Mouse (Mus musculus) embryonic facial prominence, embryonic 12.5 days (tissue): ENCODE data around the gene 4930470P17Rik. TPM values are rescaled to one million over a fixed set of nuclear protein-coding genes. Genes with fewer than 3 reads are reported as not detected.

Experiments
- ATAC-seq: fragments of 200-750 bp; cut with Nextera tagmentation; 2 replicates; pipeline ENCODE4 v1.8.0; 2017; ENCODE audit not compliant: insufficient number of reproducible peaks, insufficient read depth, low FRiP score, low TSS enrichment
- H3K27ac ChIP-seq: fragments of 300-500 bp; sonication (generic); 2 replicates; pipeline ENCODE4 v1.5.1; 2016; ENCODE audit warnings: mild to moderate bottlenecking
- H3K27me3 ChIP-seq: fragments of 300-500 bp; sonication (generic); 2 replicates; pipeline ENCODE4 v1.6.1; 2016; ENCODE audit warnings: mild to moderate bottlenecking, moderate library complexity
- H3K36me3 ChIP-seq: fragments of 300-500 bp; sonication (generic); 2 replicates; pipeline ENCODE4 v1.6.1; 2016; ENCODE audit warnings: mild to moderate bottlenecking
- H3K4me1 ChIP-seq: fragments of 300-500 bp; sonication (generic); 2 replicates; pipeline ENCODE4 v1.6.1; 2016
- H3K4me2 ChIP-seq: fragments of 300-500 bp; sonication (generic); replicated peaks from 2 replicates; pipeline ENCODE4 v1.6.1; 2016; ENCODE audit warnings: mild to moderate bottlenecking, moderate library complexity
- H3K4me3 ChIP-seq: fragments of 300-500 bp; sonication (generic); 2 replicates; pipeline ENCODE4 v1.5.1; 2016; ENCODE audit warnings: mild to moderate bottlenecking
- H3K9ac ChIP-seq: fragments of 300-500 bp; sonication (generic); 2 replicates; pipeline ENCODE4 v1.6.1; 2016; ENCODE audit warnings: mild to moderate bottlenecking, moderate library complexity
- H3K9me3 ChIP-seq: fragments of 300-500 bp; sonication (generic); 2 replicates; pipeline ENCODE4 v1.6.1; 2016; ENCODE audit warnings: mild to moderate bottlenecking, moderate library complexity
- WGBS: fragments of 180-500 bp; shearing (Covaris S2); methylation state at CpG from one replicate; pipeline ENCODE4 v1.1.7; 2016; 5-methylcytosine and 5-hydroxymethylcytosine counted together
- polyA plus RNA-seq: library from polyadenylated mRNA; unstranded; fragments of >200 nt; fragmentation: Nextera tagmentation; extraction: Ambion mirVana; gene quantifications from 2 replicates; pipeline ENCODE4 v1.2.1, GENCODE M21; 2016

4930470P17Rik gene
- polyA plus RNA-seq, 1 experiment from 2014 or later = not detected

DNA sequence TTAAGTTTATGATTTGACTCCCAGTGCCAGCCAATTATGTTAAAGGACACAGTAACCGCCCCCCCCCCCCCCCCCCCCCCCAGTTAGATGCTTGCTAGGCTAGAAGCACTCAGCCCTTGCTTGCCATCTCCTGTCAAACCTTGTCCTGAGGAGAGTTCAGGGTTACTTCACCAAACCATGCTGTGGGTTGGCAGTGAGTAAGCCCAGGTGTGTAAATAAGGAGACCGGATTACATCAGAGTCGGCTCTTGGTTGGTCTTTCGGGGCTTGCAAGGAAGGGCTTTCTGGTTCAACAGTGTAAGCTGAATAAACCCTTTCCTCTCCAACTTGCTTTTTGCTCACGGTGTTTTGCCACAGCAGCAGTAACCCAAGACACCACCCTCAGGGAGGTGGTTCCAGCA is 58.2 kb downstream of the 4930470P17Rik start:
- Histone ChIP-seq H3K4me2 (no peak overlapping the region), H3K27ac (no peak overlapping the region), H3K4me3 (no peak overlapping the region), H3K27me3 (no peaks in the 10 kb centered on the region), H3K9me3 (no peaks in the 10 kb centered on the region), H3K36me3 (no peaks in the 10 kb centered on the region), H3K4me1 (peaks cover 5% of the 10 kb centered on the region; the same call in 1 of the 2 replicates), H3K9ac (no peak overlapping the region)
- no peak for ATAC-seq
- 63% methylated on average over 5 of the region's 5 CpGs for WGBS

DNA sequence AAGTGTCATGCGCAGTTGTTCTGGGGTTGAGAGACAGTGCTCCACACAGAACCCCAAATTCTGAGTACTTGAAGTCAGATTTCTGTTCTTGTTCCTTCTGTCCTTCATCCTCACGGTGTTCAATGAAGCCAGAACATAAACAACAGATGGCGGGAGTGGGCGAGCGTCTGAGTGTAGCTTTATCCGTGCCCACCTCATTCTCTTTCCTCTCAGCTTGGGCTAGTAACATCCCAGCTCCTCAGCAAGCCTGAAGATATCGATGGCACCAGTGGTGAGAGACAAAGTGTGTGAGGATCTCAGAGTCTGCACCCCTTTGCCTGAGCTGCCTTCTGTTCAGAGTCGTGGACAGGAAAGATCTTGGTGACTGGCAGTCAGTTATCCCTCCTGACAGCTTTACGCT is 62.6 kb downstream of the 4930470P17Rik start:
- ATAC-seq = no peak
- no peak overlapping the region for H3K4me2 ChIP-seq
- no peaks in the 10 kb centered on the region for H3K9me3 ChIP-seq
- H3K4me1 ChIP-seq = no peaks in the 10 kb centered on the region
- no peaks in the 10 kb centered on the region for H3K27me3 ChIP-seq
- H3K9ac ChIP-seq = no peak overlapping the region
- 85% methylated on average over 9 of the region's 9 CpGs for WGBS
- H3K4me3 ChIP-seq = no peak overlapping the region
- H3K27ac ChIP-seq = no peak overlapping the region
- no peaks in the 10 kb centered on the region for H3K36me3 ChIP-seq

DNA sequence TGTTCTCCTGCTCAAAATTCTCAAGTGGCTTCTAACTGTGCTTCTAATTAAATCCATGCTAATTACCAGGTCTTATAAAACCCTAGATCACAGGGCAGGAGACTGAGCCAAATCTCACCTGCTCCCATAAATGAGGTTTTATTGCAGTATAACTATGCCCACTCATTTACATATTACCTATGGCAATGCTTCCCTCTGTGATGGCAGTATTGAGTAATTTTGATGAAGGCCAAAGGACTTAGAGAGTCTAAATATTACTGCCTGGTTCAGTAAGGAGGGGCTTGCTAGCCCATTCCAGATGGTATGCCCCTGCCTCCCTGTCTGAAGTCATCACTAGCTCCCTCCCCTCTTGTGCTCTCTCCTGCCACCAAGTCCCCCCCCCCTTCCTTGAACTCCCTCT is 66.0 kb downstream of the 4930470P17Rik start:
- H3K4me3 ChIP-seq = no peak overlapping the region
- H3K4me2 ChIP-seq = no peak overlapping the region
- H3K36me3 ChIP-seq = no peaks in the 10 kb centered on the region
- no peaks in the 10 kb centered on the region for H3K4me1 ChIP-seq
- ATAC-seq = no peak
- H3K9me3 ChIP-seq = no peaks in the 10 kb centered on the region
- H3K9ac ChIP-seq = no peak overlapping the region
- H3K27me3 ChIP-seq = no peaks in the 10 kb centered on the region
- H3K27ac ChIP-seq = no peak overlapping the region

DNA sequence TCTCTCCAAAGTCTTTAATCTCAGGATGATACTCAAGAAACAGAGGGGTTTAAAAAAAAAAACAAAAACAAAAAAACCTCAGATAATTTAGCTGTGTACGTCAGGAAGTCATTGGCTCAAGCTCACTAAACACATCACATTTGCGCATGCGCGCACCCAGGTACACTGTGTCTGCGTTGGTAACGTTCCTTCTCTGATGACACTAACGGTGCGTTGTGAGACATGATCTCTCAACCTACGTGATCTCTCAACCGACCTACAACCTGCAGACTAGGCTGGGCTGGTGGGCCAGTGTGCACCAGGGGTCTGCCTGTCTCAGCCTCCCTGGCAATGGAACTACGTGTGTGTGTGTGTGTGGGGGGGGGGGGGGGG is 67.0 kb downstream of the 4930470P17Rik start:
- H3K4me3 ChIP-seq = no peak overlapping the region
- H3K27me3 ChIP-seq = no peaks in the 10 kb centered on the region
- no peak overlapping the region for H3K9ac ChIP-seq
- 89% methylated on average over 11 of the region's 11 CpGs for WGBS
- no peaks in the 10 kb centered on the region for H3K9me3 ChIP-seq
- no peak for ATAC-seq
- H3K4me2 ChIP-seq = no peak overlapping the region
- H3K36me3 ChIP-seq = no peaks in the 10 kb centered on the region
- no peaks in the 10 kb centered on the region for H3K4me1 ChIP-seq
- no peak overlapping the region for H3K27ac ChIP-seq

DNA sequence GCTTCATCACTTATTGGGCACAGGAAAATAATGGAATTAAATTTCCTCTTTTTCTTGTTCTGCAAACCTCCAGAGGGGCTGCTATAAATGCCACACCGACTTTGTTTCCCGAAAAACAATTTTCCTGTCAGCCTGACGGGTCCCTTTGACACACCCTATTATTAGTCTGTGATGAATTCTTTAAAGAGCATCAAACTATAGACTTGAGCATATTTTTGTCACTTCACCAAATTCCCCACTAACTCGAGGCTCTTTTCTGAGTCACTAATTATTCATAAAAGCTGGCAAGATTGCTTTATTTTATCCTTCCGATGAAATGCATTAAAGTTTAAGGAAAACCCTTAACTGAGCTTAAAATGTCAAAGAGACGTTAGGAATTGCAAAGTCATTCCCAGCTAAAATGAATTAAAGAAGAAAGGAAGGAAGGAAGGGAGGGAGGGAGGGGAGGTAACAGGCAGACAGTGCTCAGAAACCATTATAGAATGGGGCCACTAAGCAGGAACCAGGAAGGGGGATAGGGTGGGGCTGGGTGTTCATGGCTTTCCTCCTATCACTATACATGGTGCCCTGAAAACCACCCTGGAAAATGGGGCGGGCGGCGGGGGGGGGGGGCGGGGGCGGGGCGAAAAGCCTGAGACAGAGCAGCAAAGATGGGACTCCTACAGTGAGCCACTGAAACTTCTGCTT is 67.6 kb downstream of the 4930470P17Rik start:
- no peak overlapping the region for H3K4me3 ChIP-seq
- WGBS = 43% methylated on average over 12 of the region's 12 CpGs
- no peaks in the 10 kb centered on the region for H3K4me1 ChIP-seq
- no peaks in the 10 kb centered on the region for H3K27me3 ChIP-seq
- H3K9me3 ChIP-seq = no peaks in the 10 kb centered on the region
- H3K9ac ChIP-seq = no peak overlapping the region
- no peak overlapping the region for H3K27ac ChIP-seq
- no peaks in the 10 kb centered on the region for H3K36me3 ChIP-seq
- no peak overlapping the region for H3K4me2 ChIP-seq
- ATAC-seq = no peak

DNA sequence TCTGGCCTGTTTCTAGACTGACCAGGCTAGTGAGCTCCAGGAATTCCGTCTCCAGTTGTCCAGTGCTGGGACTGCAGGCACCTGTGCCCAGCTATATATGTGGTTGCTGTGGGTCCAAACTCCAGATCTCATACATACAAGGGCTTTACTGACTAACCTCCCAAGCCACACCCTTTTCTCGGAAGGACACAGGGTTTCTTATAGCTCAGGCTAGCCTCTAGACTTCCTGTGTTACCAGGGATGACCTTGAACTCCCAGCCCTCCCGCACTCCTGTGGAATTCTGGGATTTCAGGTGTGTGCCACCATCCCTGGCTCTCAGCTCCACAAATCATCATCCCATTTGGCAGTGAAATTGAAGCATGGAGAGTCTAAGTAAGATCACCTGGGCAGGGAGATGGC is 71.6 kb downstream of the 4930470P17Rik start:
- Histone ChIP-seq H3K9me3 (no peaks in the 10 kb centered on the region), H3K36me3 (no peaks in the 10 kb centered on the region), H3K9ac (no peak overlapping the region), H3K4me1 (no peaks in the 10 kb centered on the region), H3K4me3 (no peak overlapping the region), H3K4me2 (no peak overlapping the region), H3K27me3 (no peaks in the 10 kb centered on the region), H3K27ac (no peak overlapping the region)
- ATAC-seq = no peak
- 81% methylated on average over 3 of the region's 3 CpGs for WGBS

DNA sequence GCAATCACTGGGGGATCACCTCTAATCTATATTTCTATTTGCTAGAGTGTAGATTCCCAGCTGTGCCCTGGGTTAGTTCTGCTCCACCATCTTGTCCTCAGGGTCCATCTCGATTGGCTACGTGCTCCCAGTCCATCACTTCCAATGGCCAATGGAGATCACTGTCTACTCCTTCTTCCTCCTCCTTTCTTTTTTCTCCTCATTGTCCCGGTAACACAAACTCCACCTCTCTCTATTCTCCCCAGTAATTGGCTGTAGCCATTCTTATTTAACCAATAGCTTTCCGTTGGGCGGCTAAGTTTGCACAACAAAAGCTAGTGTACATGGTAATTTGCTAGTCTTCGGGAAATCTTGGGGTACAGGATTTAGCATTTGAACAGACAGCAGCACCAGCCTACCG is 72.1 kb downstream of the 4930470P17Rik start:
- H3K9ac ChIP-seq = no peak overlapping the region
- H3K4me1 ChIP-seq = no peaks in the 10 kb centered on the region
- H3K4me2 ChIP-seq = no peak overlapping the region
- no peak for ATAC-seq
- H3K4me3 ChIP-seq = no peak overlapping the region
- WGBS = 89% methylated on average over 7 of the region's 7 CpGs
- H3K9me3 ChIP-seq = no peaks in the 10 kb centered on the region
- H3K27ac ChIP-seq = no peak overlapping the region
- H3K27me3 ChIP-seq = no peaks in the 10 kb centered on the region
- H3K36me3 ChIP-seq = no peaks in the 10 kb centered on the region

Other genes with a start within 250 kb of the 4930470P17Rik start
- gene Bcas1, start 174.2 kb downstream of the 4930470P17Rik start, polyA plus RNA-seq = 1.2 and 1.3 TPM in 2 replicates
- gene Pfdn4, start 105.6 kb downstream of the 4930470P17Rik start, polyA plus RNA-seq = 95.7 and 99.3 TPM in 2 replicates
- not detected in 2 replicates for gene Cyp24a1, start 104.9 kb downstream of the 4930470P17Rik start, polyA plus RNA-seq
- gene Dok5, start 129.8 kb upstream of the 4930470P17Rik start, polyA plus RNA-seq = 8.9 and 10.4 TPM in 2 replicates